Mouse (Mus musculus) lung, postnatal 0 days (tissue): Measurements from ENCODE around the gene Ptprg. TPM values are rescaled to one million over a fixed set of nuclear protein-coding genes. Genes with fewer than 3 reads are reported as not detected.
A peak's percentile ranks its signal among the peaks of the same experiment; 100 is the strongest.

ENCODE experiments used
- ATAC-seq: fragments of 200-750 bp; cut with Nextera tagmentation; 2 replicates; pipeline ENCODE4 v1.8.0; 2017; ENCODE audit warnings: moderate library complexity
- DNase-seq: peaks from one replicate; pipeline ENCODE4 v3.0.0-alpha.2; 2016; ENCODE audit warnings: low spot score
- H3K27ac ChIP-seq: fragments of 300-500 bp; sonication (generic); 2 replicates; pipeline ENCODE4 v1.5.1; 2014; ENCODE audit warnings: antibody characterized with exemption, mild to moderate bottlenecking, low read length, mixed read lengths
- H3K27me3 ChIP-seq: fragments of 300-500 bp; sonication (generic); replicated peaks from 2 replicates; pipeline ENCODE4 v1.6.1; 2014; ENCODE audit warnings: low read length, mixed read lengths; ENCODE audit not compliant: insufficient read depth
- H3K36me3 ChIP-seq: fragments of 300-500 bp; sonication (generic); 2 replicates; pipeline ENCODE4 v1.6.1; 2014; ENCODE audit warnings: low read length, mixed read lengths; ENCODE audit not compliant: insufficient read depth
- H3K4me1 ChIP-seq: fragments of 300-500 bp; sonication (generic); 2 replicates; pipeline ENCODE4 v1.6.1; 2014; ENCODE audit warnings: antibody characterized with exemption, low read depth, low read length, mixed read lengths; ENCODE audit not compliant: insufficient read depth
- H3K4me2 ChIP-seq: fragments of 300-500 bp; sonication (generic); replicated peaks from 2 replicates; pipeline ENCODE4 v1.6.1; 2014; ENCODE audit warnings: low read depth, mild to moderate bottlenecking, low read length, moderate library complexity, mixed read lengths
- H3K4me3 ChIP-seq: fragments of 300-500 bp; sonication (generic); 2 replicates; pipeline ENCODE4 v1.5.1; 2014; ENCODE audit warnings: low read depth, low read length
- H3K9ac ChIP-seq: fragments of 300-500 bp; sonication (generic); replicated peaks from 2 replicates; pipeline ENCODE4 v1.6.1; 2014; ENCODE audit warnings: low read depth, mild to moderate bottlenecking
- H3K9me3 ChIP-seq: fragments of 300-500 bp; sonication (generic); 2 replicates; pipeline ENCODE4 v1.6.1; 2016; ENCODE audit warnings: low read length, mixed read lengths
- CTCF ChIP-seq: IDR thresholded peaks from 2 replicates; pipeline ENCODE4 v1.5.1; 2016; ENCODE audit warnings: antibody characterized with exemption, mild to moderate bottlenecking
- EP300 ChIP-seq: IDR thresholded peaks from 2 replicates; pipeline ENCODE4 v1.6.1; 2016; ENCODE audit warnings: antibody characterized with exemption, mild to moderate bottlenecking, control low read depth
- WGBS: fragments of 180-500 bp; shearing (Covaris S2); extraction: QIAGEN DNeasy Blood & Tissue Kit; methylation state at CpG from one replicate; pipeline ENCODE4 v1.1.7; 2014; 5-methylcytosine and 5-hydroxymethylcytosine counted together
- polyA plus RNA-seq: library from polyadenylated mRNA; unstranded; fragments of >200 nt; fragmentation: Nextera tagmentation; extraction: Ambion mirVana; gene quantifications from 2 replicates; pipeline ENCODE4 v1.2.1, GENCODE M21; 2015

Gene Ptprg
- polyA plus RNA-seq, 1 experiment from 2014 or later = 19.4 TPM

DNA sequence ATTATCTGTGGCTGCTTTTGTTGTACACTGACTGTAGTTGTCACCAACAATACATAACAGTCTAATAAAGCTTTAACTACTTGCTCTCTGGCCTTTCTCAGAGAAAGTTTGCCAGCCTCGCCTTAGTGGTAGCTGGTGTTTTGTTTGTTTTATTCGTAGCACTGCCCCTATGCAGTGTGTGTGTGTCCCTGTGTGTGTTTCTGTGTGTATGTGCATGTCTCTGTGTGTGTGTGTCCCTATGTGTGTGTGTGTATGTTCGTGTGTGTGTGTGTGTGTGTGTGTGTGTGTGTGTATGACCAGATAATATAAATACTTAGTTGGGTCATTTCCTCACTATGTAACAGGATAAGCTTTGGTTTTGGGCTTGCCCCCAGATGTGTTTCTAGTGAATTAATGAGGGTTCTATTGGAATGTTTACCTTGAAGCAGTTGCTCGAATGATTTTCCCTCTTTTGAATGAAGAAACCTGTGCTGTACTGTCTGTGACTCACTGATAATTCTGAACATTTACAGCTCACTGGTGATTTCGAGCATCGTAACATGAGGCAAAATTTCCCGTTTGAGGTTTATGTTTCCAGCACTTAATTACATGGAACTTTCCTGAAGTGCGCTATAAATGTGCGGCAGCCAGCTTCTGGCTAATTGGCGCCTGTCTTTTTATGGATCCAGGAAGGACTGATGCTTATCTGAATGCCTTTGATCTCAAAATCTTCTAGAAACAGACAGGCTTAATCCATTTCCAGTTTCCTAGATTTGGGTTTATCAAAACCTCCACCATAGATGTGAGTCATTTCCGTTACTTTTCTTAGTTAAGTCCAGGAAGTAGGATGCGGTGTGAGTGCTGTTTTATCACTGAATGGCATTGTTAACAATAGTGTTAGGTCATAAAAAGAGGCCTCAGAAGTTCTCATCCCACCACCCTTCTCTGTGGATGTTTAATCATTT lies 546.3 kb downstream of the Ptprg start:
- no peak overlapping the region for H3K9ac ChIP-seq
- ATAC-seq = peak; percentile 83
- peak overlapping the region; percentile 9; the same call in 1 of the 2 replicates for H3K27ac ChIP-seq
- H3K27me3 ChIP-seq = no peaks in the 10 kb centered on the region
- TF ChIP-seq CTCF (no peak), EP300 (peak; percentile 97)
- H3K4me2 ChIP-seq = no peak overlapping the region
- no peaks in the 10 kb centered on the region for H3K36me3 ChIP-seq
- WGBS = 48% methylated on average over 12 of the region's 12 CpGs
- H3K9me3 ChIP-seq = no peaks in the 10 kb centered on the region
- DNase-seq = peak; percentile 74
- no peaks in the 10 kb centered on the region for H3K4me1 ChIP-seq
- H3K4me3 ChIP-seq = no peak overlapping the region

DNA sequence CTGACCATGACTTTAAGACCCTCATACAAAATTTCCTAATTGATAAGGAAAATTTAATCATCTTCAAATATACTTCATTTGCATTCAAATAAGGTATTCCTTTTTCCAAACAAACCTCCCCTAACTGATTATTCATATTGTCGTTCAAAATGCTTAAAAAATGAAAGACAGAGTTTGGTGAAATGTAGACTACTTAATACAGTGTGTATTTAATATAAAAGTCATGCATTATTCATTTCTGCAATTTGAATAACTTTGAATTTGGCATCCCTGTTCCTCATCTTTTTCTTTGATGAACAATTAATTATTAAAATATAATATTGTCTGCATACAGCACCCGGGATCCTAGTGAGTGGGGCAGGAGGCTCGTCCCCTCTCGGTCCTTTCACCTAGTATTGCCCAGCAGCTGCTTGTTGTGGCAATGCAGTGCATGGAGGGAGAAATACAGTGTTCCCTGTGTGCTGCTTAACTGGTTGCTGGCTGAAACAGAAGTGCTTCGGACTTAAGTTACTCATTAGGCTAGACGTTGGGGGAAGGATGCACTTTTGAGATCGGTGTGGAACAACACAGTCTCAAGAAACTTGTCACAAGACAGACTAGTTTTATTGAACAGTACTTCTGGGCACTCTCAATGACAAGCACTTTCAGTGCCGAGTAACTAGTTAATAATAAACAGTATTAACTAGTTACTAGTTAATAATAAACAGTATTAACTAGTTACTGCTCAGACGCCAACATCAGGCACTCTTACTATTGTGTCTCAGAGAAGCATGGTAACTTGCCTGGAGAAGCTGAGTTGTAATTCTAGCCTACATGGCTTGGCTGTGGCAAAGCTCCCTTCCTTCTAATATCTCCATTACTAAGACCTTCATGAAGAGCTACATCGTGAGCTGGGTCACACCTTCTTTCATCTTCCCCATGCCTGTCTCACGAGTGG lies 549.3 kb downstream of the Ptprg start:
- H3K27ac ChIP-seq = no peak overlapping the region
- H3K4me3 ChIP-seq = no peak overlapping the region
- ATAC-seq (no peak), DNase-seq (no peak)
- no peaks in the 10 kb centered on the region for H3K4me1 ChIP-seq
- no peaks in the 10 kb centered on the region for H3K9me3 ChIP-seq
- no peaks in the 10 kb centered on the region for H3K27me3 ChIP-seq
- H3K4me2 ChIP-seq = no peak overlapping the region
- 70% methylated on average over 11 of the region's 11 CpGs for WGBS
- TF ChIP-seq EP300 = no peak
- H3K9ac ChIP-seq = no peak overlapping the region
- no peaks in the 10 kb centered on the region for H3K36me3 ChIP-seq

DNA sequence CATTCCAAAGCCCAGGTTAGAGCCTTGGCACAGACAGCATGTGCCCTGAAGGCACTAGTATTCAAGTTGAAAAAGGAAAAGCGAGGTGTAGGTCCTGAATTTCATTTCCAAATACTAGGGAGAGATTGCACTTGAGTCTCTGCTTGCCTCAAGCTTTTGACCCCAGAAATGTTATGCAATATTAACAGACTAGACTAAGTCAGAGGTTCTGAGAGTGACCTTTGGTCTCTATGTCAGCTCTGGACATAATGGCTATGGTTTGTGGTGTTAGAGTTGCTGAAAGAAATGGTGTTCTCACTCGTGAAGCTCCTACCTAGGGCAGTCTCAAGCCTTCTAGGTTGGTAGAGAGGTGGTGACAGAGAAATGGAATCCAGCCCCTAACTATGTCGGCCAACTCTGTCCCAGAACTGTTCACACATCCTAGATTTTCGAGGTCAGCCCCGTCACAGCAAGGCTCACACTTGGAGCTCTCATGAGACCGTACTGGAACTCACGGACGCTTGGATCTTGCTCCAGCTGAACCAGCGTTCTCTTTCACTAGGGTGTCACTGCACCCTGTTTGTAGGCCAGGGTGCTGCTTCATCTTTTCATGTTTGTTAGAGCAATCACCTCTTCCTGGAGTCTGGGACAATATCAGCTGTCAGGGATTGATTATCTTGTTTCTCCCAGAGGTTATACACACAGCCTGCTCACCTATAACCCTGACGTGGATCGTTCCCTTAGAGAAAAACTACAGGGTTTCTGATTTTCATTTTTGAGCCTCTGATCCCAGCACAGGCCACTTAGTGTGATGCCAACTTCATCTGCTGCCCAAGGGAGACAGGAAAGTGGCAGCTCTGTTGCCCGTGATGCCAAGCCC lies 551.2 kb downstream of the Ptprg start:
- no peak for DNase-seq

DNA sequence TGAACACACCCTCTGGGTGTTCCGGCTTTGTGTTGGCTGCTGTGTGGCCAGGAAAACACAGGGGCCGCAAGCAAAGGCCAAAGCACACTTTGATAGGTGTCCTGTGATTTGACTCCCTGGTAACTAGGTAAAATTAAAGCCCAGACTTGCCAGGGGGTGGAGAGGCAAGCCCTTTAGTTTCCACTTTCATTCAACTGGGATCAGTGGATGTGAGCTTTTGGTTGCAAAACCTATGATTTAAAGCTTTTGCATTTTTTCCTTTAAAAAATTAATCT lies 551.8 kb downstream of the Ptprg start:
- H3K9me3 ChIP-seq = no peaks in the 10 kb centered on the region
- WGBS = 89% methylated on average over 2 of the region's 2 CpGs
- H3K4me1 ChIP-seq = no peaks in the 10 kb centered on the region
- DNase-seq (no peak), ATAC-seq (no peak)
- no peak overlapping the region for H3K4me3 ChIP-seq
- no peak overlapping the region for H3K4me2 ChIP-seq
- no peaks in the 10 kb centered on the region for H3K27me3 ChIP-seq
- no peak overlapping the region for H3K27ac ChIP-seq
- H3K9ac ChIP-seq = no peak overlapping the region
- no peaks in the 10 kb centered on the region for H3K36me3 ChIP-seq
- TF ChIP-seq EP300 (no peak), CTCF (no peak)

More for the DNA sequence above, 551.2 kb downstream of the Ptprg start:
- Histone ChIP-seq H3K4me1 (no peaks in the 10 kb centered on the region), H3K4me3 (no peak overlapping the region), H3K27me3 (no peaks in the 10 kb centered on the region), H3K4me2 (no peak overlapping the region), H3K36me3 (no peaks in the 10 kb centered on the region), H3K9ac (no peak overlapping the region), H3K9me3 (no peaks in the 10 kb centered on the region), H3K27ac (no peak overlapping the region)
- no peak for TF ChIP-seq EP300
- no peak for TF ChIP-seq CTCF
- 73% methylated on average over 12 of the region's 12 CpGs for WGBS
- no peak for ATAC-seq

DNA sequence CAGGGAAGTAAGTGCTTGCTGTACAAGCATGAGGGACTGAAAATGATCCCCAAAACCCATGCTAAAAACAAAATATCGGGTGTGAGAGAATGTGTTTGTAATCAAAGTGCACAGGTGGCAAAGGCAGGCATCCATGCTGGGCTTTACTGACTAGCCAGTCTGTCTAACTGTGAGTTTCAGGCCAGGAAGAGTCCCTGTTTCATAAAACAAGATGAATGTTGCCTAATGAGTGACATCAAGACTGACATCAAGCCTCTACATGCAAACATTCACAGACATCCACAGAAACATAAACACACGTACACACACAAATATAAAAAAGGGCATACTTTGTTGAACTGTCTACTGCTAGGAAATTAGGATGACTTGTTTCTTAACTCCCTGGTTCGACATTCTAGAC lies 552.3 kb downstream of the Ptprg start:
- WGBS = 84% methylated on average over 3 of the region's 3 CpGs
- no peak overlapping the region for H3K4me3 ChIP-seq

More for the DNA sequence above, 552.3 kb downstream of the Ptprg start:
- no peak for DNase-seq
- H3K27ac ChIP-seq = no peak overlapping the region
- H3K4me2 ChIP-seq = no peak overlapping the region
- no peak for ATAC-seq
- H3K36me3 ChIP-seq = no peaks in the 10 kb centered on the region
- H3K9me3 ChIP-seq = no peaks in the 10 kb centered on the region
- no peak for TF ChIP-seq CTCF
- TF ChIP-seq EP300 = no peak
- H3K27me3 ChIP-seq = no peaks in the 10 kb centered on the region
- no peak overlapping the region for H3K9ac ChIP-seq
- no peaks in the 10 kb centered on the region for H3K4me1 ChIP-seq
